Mouse (Mus musculus) forebrain, postnatal 0 days (tissue): ENCODE data around the gene Rilp. TPM values are rescaled to one million over a fixed set of nuclear protein-coding genes. Genes with fewer than 3 reads are reported as not detected.
A peak's percentile ranks its signal among the peaks of the same experiment; 100 is the strongest.

Experiments
- ATAC-seq: fragments of 200-750 bp; cut with Nextera tagmentation; 2 replicates; pipeline ENCODE4 v1.8.0; 2017; ENCODE audit warnings: mild to moderate bottlenecking, moderate library complexity
- DNase-seq: peaks from one replicate; pipeline ENCODE4 v3.0.0-alpha.2; 2015
- H3K27ac ChIP-seq: fragments of 300-500 bp; sonication (generic); 2 replicates; pipeline ENCODE4 v1.5.1; 2014; ENCODE audit warnings: low read depth, mild to moderate bottlenecking, antibody characterized with exemption, low read length, moderate library complexity, mixed read lengths
- H3K27me3 ChIP-seq: fragments of 300-500 bp; sonication (generic); 2 replicates; pipeline ENCODE4 v1.6.1; 2014; ENCODE audit warnings: mild to moderate bottlenecking, low read length, mixed read lengths; ENCODE audit not compliant: insufficient read depth
- H3K36me3 ChIP-seq: fragments of 300-500 bp; sonication (generic); 2 replicates; pipeline ENCODE4 v1.6.1; 2014; ENCODE audit warnings: mild to moderate bottlenecking, moderate library complexity; ENCODE audit not compliant: insufficient read depth
- H3K4me1 ChIP-seq: fragments of 300-500 bp; sonication (generic); 2 replicates; pipeline ENCODE4 v1.6.1; 2014; ENCODE audit warnings: antibody characterized with exemption; ENCODE audit not compliant: insufficient read depth
- H3K4me2 ChIP-seq: fragments of 300-500 bp; sonication (generic); 2 replicates; pipeline ENCODE4 v1.6.1; 2014; ENCODE audit warnings: low read depth, mild to moderate bottlenecking, moderate library complexity
- H3K4me3 ChIP-seq: fragments of 300-500 bp; sonication (generic); 2 replicates; pipeline ENCODE4 v1.5.1; 2014; ENCODE audit warnings: low read depth, low read length, mixed read lengths
- H3K9ac ChIP-seq: fragments of 300-500 bp; sonication (generic); 2 replicates; pipeline ENCODE4 v1.6.1; 2014; ENCODE audit warnings: mild to moderate bottlenecking
- H3K9me3 ChIP-seq: fragments of 300-500 bp; sonication (generic); 2 replicates; pipeline ENCODE4 v1.6.1; 2016; ENCODE audit warnings: low read length
- CTCF ChIP-seq: sonication (generic); IDR thresholded peaks from 2 replicates; pipeline ENCODE4 v1.5.1; 2016; ENCODE audit warnings: antibody characterized with exemption, control low read depth, low read depth
- WGBS: fragments of 180-500 bp; shearing (Covaris S2); extraction: QIAGEN DNeasy Blood & Tissue Kit; methylation state at CpG from one replicate; pipeline ENCODE4 v1.1.7; 2014; 5-methylcytosine and 5-hydroxymethylcytosine counted together
- polyA plus RNA-seq: library from polyadenylated mRNA; unstranded; fragments of >200 nt; fragmentation: Nextera tagmentation; extraction: Ambion mirVana; gene quantifications from 2 replicates; pipeline ENCODE4 v1.2.1, GENCODE M21; 2015
- total RNA-seq: library from RNA; depleted of rRNA; stranded (reverse); fragments of >200 nt; gene quantifications from 2 replicates; pipeline ENCODE4 v1.2.3, GENCODE M21; 2014; rRNA removed

Rilp gene
- total RNA-seq = 0.67 and 1.6 TPM in 2 replicates
- polyA plus RNA-seq = 2.9 and 4.9 TPM in 2 replicates

DNA sequence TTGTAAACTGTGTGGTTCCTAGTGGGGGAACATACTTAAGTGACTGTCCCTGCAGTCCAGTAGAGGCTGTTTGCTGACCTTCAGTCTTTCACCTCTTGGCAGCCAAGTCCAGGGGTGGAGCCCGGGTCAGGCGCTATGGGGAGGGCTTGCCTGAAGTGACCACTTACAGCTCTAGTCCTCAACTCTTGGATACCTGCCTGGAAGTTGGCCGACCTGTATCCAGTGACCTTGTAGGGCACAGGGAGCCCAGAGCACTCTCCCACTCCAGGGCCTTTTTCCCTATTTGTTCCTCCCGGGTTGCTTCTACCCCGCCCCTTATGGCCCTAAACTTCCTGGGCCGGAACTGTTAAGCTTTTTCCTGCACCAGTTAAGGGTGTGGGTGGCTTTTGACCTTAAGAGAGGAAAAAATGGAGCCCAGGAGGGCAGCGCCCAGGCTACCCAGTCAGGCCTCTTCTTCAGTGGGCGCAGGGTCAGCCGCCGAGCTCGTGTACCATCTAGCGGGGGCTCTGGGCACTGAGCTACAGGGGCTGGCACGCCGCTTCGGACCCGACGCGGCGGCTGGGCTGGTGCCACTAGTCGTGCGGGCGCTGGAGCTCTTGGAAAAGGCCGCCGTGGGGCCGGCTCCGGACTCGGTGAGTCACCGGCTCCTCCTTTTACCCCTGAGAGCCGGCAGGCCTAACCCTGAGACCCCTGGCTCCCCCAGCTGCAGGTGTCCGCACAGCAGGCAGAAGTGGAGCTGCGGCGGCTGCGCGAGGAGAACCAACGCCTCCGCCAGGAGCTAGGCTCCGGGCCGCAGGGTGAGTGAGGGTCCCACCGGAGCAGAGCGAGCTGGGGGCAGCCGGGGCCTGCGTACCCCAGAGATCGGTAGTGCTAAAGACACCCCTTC, at the start of gene Rilp:
Gene Rilp, plus strand, starts transcription at position 354 of the 886 bp plus-strand sequence.
- peak within 1 kb of the TSS; percentile 97 for H3K4me2 ChIP-seq
- H3K36me3 ChIP-seq = peaks cover 35% of the 10 kb centered on the region
- H3K9ac ChIP-seq = peak within 1 kb of the TSS; percentile 77
- peak; percentile 44 for TF ChIP-seq CTCF
- no peaks in the 10 kb centered on the region for H3K27me3 ChIP-seq
- H3K4me3 ChIP-seq = peak within 1 kb of the TSS; percentile 57
- peaks cover 6% of the 10 kb centered on the region; the same call in 1 of the 2 replicates for H3K4me1 ChIP-seq
- 2% methylated on average over 43 of the region's 43 CpGs for WGBS
- H3K27ac ChIP-seq = peak within 1 kb of the TSS; percentile 79
- peak; percentile 73 for DNase-seq
- no peaks in the 10 kb centered on the region for H3K9me3 ChIP-seq
- peak; percentile 76 for ATAC-seq

DNA sequence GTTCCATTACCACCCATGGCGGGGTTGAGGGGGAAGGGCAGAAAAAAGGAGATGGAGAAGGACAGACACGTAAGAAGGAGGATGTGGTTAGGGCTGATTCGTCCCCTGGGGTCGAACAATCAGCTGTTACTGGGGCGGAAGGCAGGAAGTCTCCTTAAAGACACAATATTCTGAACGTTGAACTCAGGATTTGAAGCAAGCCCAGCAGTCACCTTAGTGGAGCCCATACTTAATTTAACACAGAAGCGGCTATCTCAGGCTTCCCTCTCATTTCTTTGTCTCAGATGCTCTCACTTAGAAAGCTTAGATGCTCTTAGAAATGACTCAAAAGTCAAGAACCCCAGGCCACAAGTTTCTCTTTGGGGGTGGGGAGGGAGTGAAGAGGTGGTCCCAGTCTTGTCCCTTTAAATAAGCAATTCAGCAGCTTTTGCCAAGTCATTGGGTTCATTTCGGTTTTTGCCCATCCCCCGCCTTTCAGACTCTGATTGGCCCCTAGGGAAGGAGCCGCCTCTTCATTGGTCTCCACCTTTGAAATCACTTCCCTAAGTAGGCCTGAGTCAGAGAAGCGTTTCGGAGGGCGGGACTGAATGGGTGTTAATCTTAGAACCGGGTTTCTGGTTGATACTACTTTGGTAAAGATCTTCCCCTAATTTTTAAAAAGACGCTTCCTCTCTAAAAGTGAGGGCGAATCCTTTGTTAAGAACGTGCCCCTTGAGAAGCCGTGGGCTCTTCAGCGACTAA, 49.6 kb upstream of the Rilp start:
- Histone ChIP-seq H3K27ac (peak overlapping the region; percentile 78), H3K36me3 (peaks cover 6% of the 10 kb centered on the region), H3K4me2 (peak overlapping the region; percentile 96), H3K4me1 (peaks cover 17% of the 10 kb centered on the region), H3K4me3 (peak overlapping the region; percentile 83), H3K9me3 (no peaks in the 10 kb centered on the region), H3K27me3 (no peaks in the 10 kb centered on the region), H3K9ac (peak overlapping the region; percentile 45)
- ATAC-seq (peak; percentile 52), DNase-seq (peak; percentile 91)
- WGBS = 2% methylated on average over 19 of the region's 19 CpGs
- no peak for TF ChIP-seq CTCF

DNA sequence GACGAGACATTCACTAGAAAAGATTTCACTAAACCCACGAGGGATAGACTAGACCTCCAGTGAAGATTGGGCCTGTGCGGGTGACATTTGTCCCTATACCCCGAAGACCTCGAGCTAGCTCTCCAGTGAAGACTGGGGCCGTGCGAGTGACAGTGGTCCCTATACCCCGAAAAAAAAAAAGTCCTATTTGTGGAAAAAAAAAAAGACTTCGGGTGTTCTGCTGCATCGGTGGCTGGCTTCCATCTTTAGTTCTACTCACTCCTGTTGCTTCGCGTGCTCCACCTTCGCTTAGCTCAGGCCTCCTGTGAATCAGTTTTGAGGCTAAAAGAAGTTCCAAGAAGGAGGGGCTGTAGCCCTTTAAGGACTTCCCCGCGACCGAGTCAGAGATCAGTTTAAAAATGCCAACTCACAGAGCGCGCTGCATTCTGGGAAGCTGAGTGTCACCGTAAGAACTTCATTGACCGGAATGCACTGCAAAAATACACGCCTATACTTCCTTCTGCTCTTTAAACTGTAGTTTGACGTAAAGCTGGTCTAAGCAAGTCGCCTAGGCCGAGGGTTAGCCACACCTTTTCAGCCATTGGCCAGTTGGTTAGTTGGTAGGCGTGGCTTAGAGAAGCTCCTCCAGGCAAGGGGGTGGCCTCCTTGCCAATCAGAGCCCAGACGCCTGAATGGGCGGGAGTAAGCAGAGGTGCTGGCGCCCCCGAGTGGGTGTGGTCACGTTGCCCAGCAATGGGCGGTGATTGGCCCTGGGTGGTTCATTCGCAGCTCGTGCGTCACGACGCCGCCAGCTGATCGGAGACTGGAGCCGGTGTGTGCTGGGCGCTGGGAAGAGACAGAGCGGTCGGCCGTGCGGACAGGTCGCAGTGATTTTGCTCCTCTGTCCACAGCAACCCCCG, 48.8 kb upstream of the Rilp start, which contains the start of gene Tlcd2:
Gene Tlcd2, plus strand, starts transcription at position 872 of the 899 bp plus-strand sequence.
- under 1% methylated on average over 46 of the region's 46 CpGs for WGBS
- no peaks in the 10 kb centered on the region for H3K27me3 ChIP-seq
- peaks cover 17% of the 10 kb centered on the region for H3K4me1 ChIP-seq
- no peaks in the 10 kb centered on the region for H3K9me3 ChIP-seq
- DNase-seq (peak; percentile 100), ATAC-seq (peak; percentile 96)
- peak within 1 kb of the TSS; percentile 83 for H3K4me3 ChIP-seq
- H3K4me2 ChIP-seq = peak within 1 kb of the TSS; percentile 96
- peak within 1 kb of the TSS; percentile 71 for H3K9ac ChIP-seq
- peak within 1 kb of the TSS; percentile 78 for H3K27ac ChIP-seq
- peak; percentile 29; the same call in 1 of the 2 replicates for TF ChIP-seq CTCF
- H3K36me3 ChIP-seq = peaks cover 10% of the 10 kb centered on the region

DNA sequence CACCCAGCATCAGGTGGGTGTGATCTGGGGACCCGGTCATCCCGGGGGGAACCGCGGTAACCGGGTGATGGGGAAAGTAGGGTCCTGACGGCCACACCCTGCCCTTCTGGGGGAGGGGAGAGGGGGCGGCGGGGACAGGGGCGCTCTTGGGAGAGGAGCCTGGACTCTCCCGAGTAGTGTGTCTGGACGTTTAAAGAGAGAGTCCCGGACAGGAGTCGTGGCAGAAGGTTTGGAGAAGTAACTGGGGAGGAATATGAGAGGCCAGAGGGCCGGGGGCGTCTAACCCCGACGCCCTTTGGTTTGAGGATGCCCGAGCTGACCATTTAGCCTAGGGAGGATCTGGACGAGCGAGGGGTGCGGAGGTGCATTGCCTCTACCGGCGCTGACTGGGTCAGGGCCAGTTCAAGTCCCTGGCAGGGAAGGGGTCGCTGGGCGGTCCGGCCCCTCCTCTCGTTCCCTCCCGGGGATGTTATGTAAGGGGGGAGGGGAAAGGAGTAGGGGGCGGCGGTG, 48.1 kb upstream of the Rilp start:
- TF ChIP-seq CTCF = no peak
- no peak for DNase-seq
- no peaks in the 10 kb centered on the region for H3K27me3 ChIP-seq
- H3K27ac ChIP-seq = peak overlapping the region; percentile 77
- peaks cover 10% of the 10 kb centered on the region for H3K36me3 ChIP-seq
- under 1% methylated on average over 27 of the region's 30 CpGs for WGBS
- H3K4me2 ChIP-seq = peak overlapping the region; percentile 96
- ATAC-seq = peak; percentile 4
- H3K4me3 ChIP-seq = peak overlapping the region; percentile 83
- no peaks in the 10 kb centered on the region for H3K9me3 ChIP-seq
- H3K9ac ChIP-seq = peak overlapping the region; percentile 71
- H3K4me1 ChIP-seq = peaks cover 17% of the 10 kb centered on the region

DNA sequence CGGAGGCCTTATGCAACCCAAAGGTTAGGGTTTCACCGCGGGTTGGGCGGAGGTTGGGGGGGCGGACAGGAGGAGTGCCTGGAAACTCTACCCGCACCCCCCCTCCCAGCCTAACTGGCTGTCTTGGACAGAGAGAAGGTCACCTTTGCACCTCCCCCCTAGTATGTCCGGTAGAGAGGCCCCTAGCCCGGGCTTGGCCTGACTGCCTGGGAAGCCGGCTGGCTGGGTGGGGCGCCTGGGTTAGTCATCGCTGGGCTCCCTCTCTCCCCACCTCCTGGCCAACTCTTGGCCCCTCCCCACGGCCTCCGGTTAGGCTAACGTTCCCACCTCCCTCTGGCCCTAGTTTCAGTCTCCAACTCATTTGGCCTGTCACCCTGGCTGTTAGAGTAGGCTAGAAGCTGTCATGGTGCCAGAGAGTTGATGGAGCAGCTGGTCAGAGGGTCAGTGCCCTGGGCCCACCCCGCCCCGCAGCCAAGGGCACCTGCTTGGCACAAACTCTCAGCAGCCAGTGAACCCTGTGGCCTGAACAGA, 47.6 kb upstream of the Rilp start:
- peak overlapping the region; percentile 71 for H3K9ac ChIP-seq
- peaks cover 17% of the 10 kb centered on the region for H3K4me1 ChIP-seq
- DNase-seq (no peak), ATAC-seq (no peak)
- WGBS = 3% methylated on average over 13 of the region's 16 CpGs
- peaks cover 10% of the 10 kb centered on the region for H3K36me3 ChIP-seq
- H3K27ac ChIP-seq = no peak overlapping the region
- H3K4me2 ChIP-seq = peak overlapping the region; percentile 96
- no peaks in the 10 kb centered on the region for H3K9me3 ChIP-seq
- H3K27me3 ChIP-seq = peaks cover 1% of the 10 kb centered on the region; the same call in 1 of the 2 replicates
- no peak for TF ChIP-seq CTCF
- H3K4me3 ChIP-seq = peak overlapping the region; percentile 83

DNA sequence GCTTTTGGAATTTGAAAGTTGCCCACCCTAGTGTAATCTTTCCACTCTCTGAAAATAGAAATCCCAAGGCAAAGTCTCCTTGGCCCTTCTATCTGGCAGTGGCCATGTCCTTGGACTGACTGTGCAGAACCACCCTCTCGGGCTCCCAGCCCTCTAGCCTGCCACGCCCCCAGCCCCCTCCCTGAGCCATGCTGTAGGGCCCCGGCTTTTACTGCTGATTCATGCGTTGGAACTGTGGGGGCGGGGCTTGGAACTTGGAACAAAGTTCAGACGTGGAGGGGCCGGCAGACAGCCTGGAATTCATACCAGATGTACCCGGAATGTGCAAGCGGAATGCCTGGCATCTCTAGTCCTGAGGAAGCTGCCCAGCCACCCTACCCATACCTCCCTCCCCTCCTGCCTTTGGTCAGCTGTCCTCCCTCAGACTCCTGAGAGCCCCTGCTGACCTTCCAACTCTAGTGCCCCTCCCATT, 47.0 kb upstream of the Rilp start:
- peaks cover 17% of the 10 kb centered on the region for H3K4me1 ChIP-seq
- WGBS = 3% methylated on average over 9 of the region's 9 CpGs
- ATAC-seq (no peak), DNase-seq (no peak)
- H3K4me3 ChIP-seq = peak overlapping the region; percentile 83
- no peak overlapping the region for H3K27ac ChIP-seq
- peaks cover 7% of the 10 kb centered on the region; the same call in 1 of the 2 replicates for H3K27me3 ChIP-seq
- H3K4me2 ChIP-seq = peak overlapping the region; percentile 96
- no peaks in the 10 kb centered on the region for H3K9me3 ChIP-seq
- no peak for TF ChIP-seq CTCF
- H3K9ac ChIP-seq = peak overlapping the region; percentile 71
- peaks cover 10% of the 10 kb centered on the region for H3K36me3 ChIP-seq
